Mouse (Mus musculus) liver, postnatal 0 days (tissue): ENCODE measurements around the gene Cadm3.

Experiments
- CTCF ChIP-seq: sonication (generic); IDR thresholded peaks from 2 replicates; pipeline ENCODE4 v1.5.1; 2016; ENCODE audit warnings: antibody characterized with exemption, low read depth
- EP300 ChIP-seq: IDR thresholded peaks from 2 replicates; pipeline ENCODE4 v1.6.1; 2016; ENCODE audit warnings: antibody characterized with exemption, low read depth, mild to moderate bottlenecking

GRCm38 (mm10) chr1:173345112-173345511, 22.4 kb downstream of the Cadm3 start:
- TF ChIP-seq CTCF (no peak), EP300 (no peak)
